Mouse (Mus musculus): Measurements from ENCODE around the gene Trim69. TPM values are rescaled to one million over a fixed set of nuclear protein-coding genes. Genes with fewer than 3 reads are reported as not detected.

Trim69 gene
- total RNA-seq, 2 experiments from 2014 or later = not detected

DNA sequence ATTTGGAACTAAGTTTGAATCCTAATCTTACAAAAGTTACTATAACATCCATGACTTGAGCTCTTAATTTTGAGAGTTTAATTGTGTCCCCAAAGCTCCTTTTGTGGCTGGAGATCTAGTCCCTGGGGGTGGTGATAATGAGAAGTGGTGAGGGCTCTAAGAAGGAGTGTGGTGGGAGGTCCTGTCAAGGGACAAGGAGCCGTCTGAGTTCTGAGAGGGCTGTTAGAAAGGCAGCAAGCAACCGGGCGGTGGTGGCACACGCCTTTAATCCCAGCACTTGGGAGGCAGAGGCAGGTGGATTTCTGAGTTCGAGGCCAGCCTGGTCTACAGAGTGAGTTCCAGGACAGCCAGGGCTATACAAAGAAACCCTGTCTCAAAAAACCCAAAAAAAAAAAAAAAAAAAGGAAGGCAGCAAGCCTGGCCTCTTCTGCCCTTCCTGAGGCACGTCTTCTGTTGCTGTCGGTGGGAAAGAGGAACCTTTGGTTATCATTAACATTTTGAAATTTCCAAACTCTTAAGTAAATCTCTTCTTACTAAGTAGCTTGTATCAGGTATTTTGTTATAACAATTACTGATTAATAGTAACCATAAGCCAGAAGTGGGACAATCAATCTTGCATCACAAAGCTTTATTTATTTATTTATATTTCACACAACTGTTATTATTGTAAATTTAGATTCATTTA is 6.7 kb upstream of the Trim69 start:
- DNase-seq = no peak

DNA sequence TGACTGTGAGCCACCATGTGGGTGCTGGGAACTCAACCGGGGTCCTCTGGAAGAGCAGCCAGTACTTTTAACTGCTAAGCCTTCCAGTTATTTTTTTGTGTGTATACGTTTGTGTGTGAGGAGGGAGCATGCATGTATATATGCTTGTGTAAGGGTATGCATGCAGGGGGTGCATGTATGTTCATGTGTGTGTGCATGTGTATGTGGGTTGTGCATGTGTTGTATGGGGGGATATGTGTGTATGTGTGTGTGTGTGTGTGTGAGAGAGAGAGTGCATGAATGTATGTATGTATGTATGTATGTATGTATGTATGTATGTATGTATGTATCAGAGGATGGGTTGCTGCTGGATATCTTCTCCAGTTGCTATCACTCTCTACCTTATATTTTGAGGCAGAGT is 6.0 kb upstream of the Trim69 start:
- DNase-seq = no peak

DNA sequence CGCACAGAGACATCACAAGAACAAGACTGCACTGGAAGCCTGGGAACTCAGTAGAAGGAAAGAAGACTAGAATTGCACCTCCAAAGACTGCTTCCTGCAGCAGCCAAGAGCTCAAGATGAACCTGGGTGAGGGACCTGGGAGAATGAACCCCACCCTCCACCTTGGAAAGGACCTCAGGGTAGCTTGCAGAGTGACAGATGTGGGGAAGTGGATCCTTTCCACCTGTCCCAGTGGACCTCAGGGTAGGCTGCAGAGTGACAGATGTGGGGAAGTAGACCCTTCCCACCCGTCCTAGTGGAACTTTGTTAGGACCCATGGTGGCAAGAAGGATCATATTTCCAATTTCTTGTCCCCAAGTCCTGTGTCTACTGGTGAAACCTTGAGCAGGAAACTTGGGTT is 5.2 kb upstream of the Trim69 start:
- DNase-seq = no peak

- no peak for DNase-seq
Observed at GRCm38 (mm10) chr2:122156051-122156700, 4.3 kb upstream of the Trim69 start.

- DNase-seq = no peak
Observed at GRCm38 (mm10) chr2:122157561-122157960, 2.9 kb upstream of the Trim69 start.

DNA sequence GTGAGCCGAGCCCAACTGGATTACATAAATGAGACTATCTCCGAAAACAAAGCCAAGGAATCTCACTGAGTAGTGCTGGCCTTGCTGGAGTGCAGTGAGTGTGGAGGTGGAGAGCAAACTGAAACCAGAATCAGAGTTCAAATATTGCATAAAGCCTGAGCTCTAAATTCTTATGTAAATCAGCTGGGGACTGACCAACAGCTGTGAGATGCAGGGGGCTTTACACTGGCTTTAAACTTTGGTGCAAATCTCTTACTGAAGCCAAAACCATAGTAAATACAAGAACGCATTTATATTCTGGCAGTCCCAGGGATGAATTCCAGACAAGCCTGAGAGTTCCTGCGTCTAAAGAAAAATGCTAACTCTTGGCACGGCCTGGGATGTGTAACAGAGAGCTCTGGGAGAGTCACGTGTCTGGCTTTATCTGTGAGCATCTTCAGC is 2.1 kb upstream of the Trim69 start:
- no peak for DNase-seq

GRCm38 (mm10) chr2:122159667-122160066 is 833 bp upstream of the Trim69 start:
- no peak for DNase-seq

- no peak for DNase-seq
Observed at GRCm38 (mm10) chr2:122161542-122161941, 1.0 kb downstream of the Trim69 start.

GRCm38 (mm10) chr2:122162529-122162928 is 2.0 kb downstream of the Trim69 start:
- DNase-seq = no peak

DNA sequence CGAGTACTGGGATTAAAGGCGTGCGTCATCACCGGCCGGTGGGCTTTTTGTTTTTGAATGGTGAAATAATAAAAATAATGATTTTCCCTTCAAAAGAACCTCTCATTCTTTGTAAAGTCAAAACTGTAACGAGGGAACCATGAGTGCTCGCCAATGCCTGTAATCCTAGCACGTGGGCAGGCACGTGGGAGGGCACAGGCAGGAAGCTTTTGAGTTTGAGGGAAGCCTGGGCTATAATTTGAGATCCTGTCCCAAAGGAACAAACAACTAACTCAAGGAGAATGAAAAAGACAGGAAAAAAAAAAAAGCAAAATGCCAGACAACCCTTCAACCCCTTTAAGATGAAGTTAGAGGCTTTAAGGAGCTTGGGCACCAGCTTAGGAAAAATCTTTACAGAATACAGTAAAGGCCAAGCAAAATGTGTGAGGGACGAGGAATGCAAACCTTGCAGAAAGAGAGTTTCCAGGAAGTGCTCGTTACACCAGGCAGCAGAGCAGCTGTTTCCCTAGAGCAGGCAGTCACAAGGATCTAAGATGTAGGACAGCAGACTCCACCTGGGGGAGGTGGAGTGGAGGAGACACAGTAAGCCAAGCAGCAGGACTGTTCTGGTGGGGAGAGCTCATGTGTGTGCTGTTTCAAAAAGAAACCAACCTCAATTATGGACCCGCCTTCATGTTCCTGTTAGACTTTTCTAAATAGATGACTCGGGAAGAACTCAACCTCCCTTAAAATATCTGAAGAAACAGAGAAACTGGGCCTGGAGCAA is 3.1 kb downstream of the Trim69 start:
- no peak for DNase-seq

- no peak for DNase-seq
Observed at GRCm38 (mm10) chr2:122164293-122164692, 3.8 kb downstream of the Trim69 start.

DNA sequence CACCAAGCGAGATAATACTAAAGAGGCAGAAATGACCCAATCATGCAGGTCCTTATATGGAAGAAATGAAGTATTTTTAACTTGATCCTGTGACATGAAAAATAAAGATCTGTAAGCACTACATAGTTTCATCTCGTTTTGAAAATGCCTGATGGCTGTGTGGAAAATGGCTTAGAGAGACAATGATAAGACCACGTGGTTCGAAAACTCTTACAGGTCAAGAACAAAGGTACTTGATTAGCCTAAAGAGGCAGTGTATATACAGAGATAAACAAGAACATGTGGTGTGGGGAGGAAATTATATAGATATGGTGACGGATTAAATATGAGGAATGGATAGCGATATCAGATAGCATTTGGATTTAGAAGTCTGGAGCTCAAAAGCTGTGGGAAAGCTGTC is 10.8 kb downstream of the Trim69 start:
- DNase-seq = no peak

DNA sequence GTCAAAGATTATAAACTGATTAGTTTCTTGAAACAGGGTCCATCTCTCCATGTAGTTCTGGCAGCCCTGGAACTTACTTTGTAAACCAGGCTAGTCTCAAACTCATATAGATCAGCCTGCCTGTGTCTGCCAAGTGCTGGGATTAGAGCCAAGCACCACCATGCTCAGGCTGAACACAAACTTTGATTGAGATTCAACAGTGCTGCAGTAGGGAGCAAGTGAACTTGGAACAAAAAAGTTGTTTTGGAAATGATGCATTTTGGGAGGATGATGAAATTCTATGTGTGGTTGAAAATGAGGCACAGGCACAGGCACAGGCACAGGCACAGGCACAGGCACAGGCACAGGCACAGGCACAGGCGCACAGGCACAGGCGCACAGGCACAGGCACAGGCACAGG is 11.7 kb downstream of the Trim69 start:
- DNase-seq = no peak

DNA sequence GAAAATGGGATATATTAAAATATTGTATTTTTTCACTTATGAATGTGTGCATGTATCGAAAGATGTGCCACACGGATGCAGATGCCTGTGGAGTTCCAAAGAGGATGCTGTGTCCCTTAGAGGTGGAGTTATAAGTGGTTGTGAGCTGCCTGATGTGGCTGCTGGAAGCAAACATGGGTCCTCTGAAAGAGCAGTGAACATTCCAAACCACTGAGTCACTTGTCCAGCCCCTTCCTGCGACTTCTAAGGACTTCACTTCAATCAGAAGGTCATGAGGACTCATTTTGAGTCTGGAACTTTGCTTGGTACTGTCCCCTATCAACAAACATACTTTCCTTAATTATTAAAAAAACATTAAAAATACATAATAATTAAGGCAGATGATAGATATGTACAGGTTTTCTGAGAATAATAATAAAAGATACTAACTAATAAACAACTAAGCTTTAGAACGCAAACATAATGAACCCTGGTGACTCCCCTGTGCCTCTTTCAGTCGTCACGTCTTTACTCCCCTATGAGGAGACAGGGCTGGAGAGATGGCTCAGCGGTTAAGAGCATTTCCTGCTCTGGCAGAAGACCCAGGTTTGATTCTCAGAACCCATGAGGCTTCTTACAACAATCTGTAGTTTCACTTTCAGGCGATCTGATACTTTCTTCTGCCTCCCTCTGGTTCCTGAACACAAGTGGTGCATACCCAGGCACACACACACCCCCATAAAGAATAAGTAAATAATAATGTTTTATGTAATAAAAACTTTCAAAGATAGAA is 19.7 kb downstream of the Trim69 start:
- no peak for DNase-seq

GRCm38 (mm10) chr2:122185086-122185485 is 24.6 kb downstream of the Trim69 start:
- no peak for DNase-seq

DNA sequence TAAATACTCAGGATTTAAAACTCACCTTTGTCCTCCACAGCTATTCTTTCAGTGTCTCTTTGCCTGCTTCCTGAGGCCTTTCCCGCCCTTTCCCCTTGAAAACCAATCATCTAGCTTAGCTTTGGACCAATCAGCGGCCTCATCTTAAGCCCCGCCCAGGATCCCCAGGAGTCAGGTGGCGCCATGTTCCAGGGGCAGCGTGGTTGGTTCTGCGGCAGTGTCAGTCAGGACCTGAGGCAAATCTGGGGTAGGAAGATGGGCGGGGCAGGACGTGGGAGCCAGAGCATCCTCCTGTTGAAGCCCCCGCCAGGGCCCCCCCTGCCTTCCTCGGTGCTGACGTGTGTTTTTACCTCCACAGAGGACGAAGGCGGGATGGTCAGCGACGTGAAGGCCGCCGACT is 25.6 kb downstream of the Trim69 start, which contains the start of the genes Patl2 and Terb2:
Patl2 (minus strand) TSS at position 84 of the 400 bp plus-strand sequence.
Terb2 (plus strand) TSS at position 167 of the 400 bp plus-strand sequence.
- DNase-seq = no peak

DNA sequence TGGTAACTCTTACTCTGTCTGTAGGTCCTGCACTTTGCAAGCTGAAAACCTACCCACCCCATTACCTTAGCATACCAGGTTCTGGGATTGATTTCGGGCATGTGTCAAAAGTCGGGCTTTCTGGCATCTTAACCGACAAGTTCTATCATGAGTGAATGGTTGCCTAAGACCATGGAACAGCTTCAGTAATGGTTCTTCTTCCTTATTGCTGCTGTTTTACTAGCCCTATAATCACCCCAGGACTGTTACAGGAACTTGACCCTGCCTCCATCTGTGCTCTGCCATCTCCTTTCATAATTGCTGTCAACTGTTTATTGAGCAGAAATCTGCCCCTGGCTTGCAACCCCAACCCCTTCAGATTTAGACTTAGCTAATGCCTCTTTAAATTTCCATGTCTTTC is 26.3 kb downstream of the Trim69 start:
- no peak for DNase-seq

GRCm38 (mm10) chr2:122191849-122192248 is 31.3 kb downstream of the Trim69 start:
- DNase-seq = no peak

GRCm38 (mm10) chr2:122194509-122194929 is 34.0 kb downstream of the Trim69 start:
- DNase-seq = no peak

DNA sequence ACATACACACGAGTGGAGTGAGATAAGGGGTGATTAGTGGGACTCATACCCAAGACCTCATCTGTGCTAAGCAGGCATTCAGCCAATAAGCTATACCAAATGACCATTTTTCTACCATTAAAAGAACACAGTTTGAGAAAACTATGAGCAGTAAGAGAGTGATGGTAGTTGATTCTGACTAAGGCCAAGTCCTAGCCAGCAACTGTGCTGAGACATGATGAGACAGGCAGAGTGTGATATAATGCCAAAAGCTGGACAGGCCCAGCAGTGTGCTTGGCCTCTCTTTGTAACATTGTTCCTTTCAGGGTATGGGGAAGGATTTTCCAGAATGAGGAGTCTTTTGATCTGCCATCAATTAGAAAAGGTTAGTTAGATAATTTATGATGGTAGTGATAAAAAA is 41.0 kb downstream of the Trim69 start:
- DNase-seq = peak; percentile 7

GRCm38 (mm10) chr2:122206440-122207107 is 46.1 kb downstream of the Trim69 start:
- DNase-seq = no peak
